Mouse (Mus musculus): ENCODE measurements around the gene Ube3c. TPM values are rescaled to one million over a fixed set of nuclear protein-coding genes. Genes with fewer than 3 reads are reported as not detected.

Ube3c gene
- polyA plus RNA-seq, 1 experiment from 2014 or later = 39.4 TPM

- Histone ChIP-seq H3K9me3 (ENCODE audit: control insufficient read depth, low read length) (no peaks in the 10 kb centered on the region), H3K9ac (ENCODE audit: low read depth, low read length) (no peak overlapping the region), H3K4me1 (ENCODE audit: control insufficient read depth, insufficient read depth, low read length) (no peaks in the 10 kb centered on the region), H3K27me3 (replicated peaks; ENCODE audit: control insufficient read depth, insufficient read depth, low read length) (no peaks in the 10 kb centered on the region), H3K4me3 (ENCODE audit: low read depth, low read length) (no peak overlapping the region), H3K4me2 (ENCODE audit: low read depth, low read length) (no peak overlapping the region), H3K36me3 (ENCODE audit: control insufficient read depth, insufficient read depth, low read length) (no peaks in the 10 kb centered on the region), H3K27ac (replicated peaks; ENCODE audit: low read depth, low read length) (no peak overlapping the region)
- no peak for ATAC-seq (ENCODE audit: low read depth)
- DNase-seq (ENCODE audit: low spot score) = no peak
- WGBS = 84% methylated on average over 4 of the region's 4 CpGs
These were observed 129.5 kb downstream of the Ube3c start for GRCm38 (mm10) chr5:29698493-29698892.

- 69% methylated on average over 2 of the region's 2 CpGs for WGBS
- Histone ChIP-seq H3K9me3 (ENCODE audit: control insufficient read depth, low read length) (no peaks in the 10 kb centered on the region), H3K36me3 (ENCODE audit: control insufficient read depth, insufficient read depth, low read length) (no peaks in the 10 kb centered on the region), H3K4me2 (ENCODE audit: low read depth, low read length) (no peak overlapping the region), H3K9ac (ENCODE audit: low read depth, low read length) (no peak overlapping the region), H3K4me1 (ENCODE audit: control insufficient read depth, insufficient read depth, low read length) (no peaks in the 10 kb centered on the region), H3K4me3 (ENCODE audit: low read depth, low read length) (no peak overlapping the region), H3K27me3 (replicated peaks; ENCODE audit: control insufficient read depth, insufficient read depth, low read length) (no peaks in the 10 kb centered on the region), H3K27ac (replicated peaks; ENCODE audit: low read depth, low read length) (no peak overlapping the region)
- no peak for DNase-seq (ENCODE audit: low spot score)
- ATAC-seq (ENCODE audit: low read depth) = no peak
These were observed 130.6 kb downstream of the Ube3c start for GRCm38 (mm10) chr5:29699520-29700202.

GRCm38 (mm10) chr5:29707241-29707640 lies 138.2 kb downstream of the Ube3c start:
- Histone ChIP-seq H3K9ac (ENCODE audit: low read depth, low read length) (no peak overlapping the region), H3K27me3 (replicated peaks; ENCODE audit: control insufficient read depth, insufficient read depth, low read length) (no peaks in the 10 kb centered on the region), H3K4me2 (ENCODE audit: low read depth, low read length) (no peak overlapping the region), H3K4me3 (ENCODE audit: low read depth, low read length) (no peak overlapping the region), H3K4me1 (ENCODE audit: control insufficient read depth, insufficient read depth, low read length) (peaks cover 4% of the 10 kb centered on the region; the same call in 1 of the 2 replicates), H3K27ac (replicated peaks; ENCODE audit: low read depth, low read length) (no peak overlapping the region), H3K36me3 (ENCODE audit: control insufficient read depth, insufficient read depth, low read length) (no peaks in the 10 kb centered on the region), H3K9me3 (ENCODE audit: control insufficient read depth, low read length) (no peaks in the 10 kb centered on the region)
- WGBS = 79% methylated on average over 4 of the region's 4 CpGs
- no peak for ATAC-seq (ENCODE audit: low read depth)
- no peak for DNase-seq (ENCODE audit: low spot score)

- WGBS = 12% methylated on average over 5 of the region's 5 CpGs
- Histone ChIP-seq H3K9me3 (ENCODE audit: control insufficient read depth, low read length) (no peaks in the 10 kb centered on the region), H3K4me1 (ENCODE audit: control insufficient read depth, insufficient read depth, low read length) (peaks cover 4% of the 10 kb centered on the region; the same call in 1 of the 2 replicates), H3K36me3 (ENCODE audit: control insufficient read depth, insufficient read depth, low read length) (no peaks in the 10 kb centered on the region), H3K27ac (replicated peaks; ENCODE audit: low read depth, low read length) (no peak overlapping the region), H3K27me3 (replicated peaks; ENCODE audit: control insufficient read depth, insufficient read depth, low read length) (no peaks in the 10 kb centered on the region), H3K4me3 (ENCODE audit: low read depth, low read length) (no peak overlapping the region), H3K4me2 (ENCODE audit: low read depth, low read length) (no peak overlapping the region), H3K9ac (ENCODE audit: low read depth, low read length) (no peak overlapping the region)
- peak; percentile 49 for DNase-seq (ENCODE audit: low spot score)
- ATAC-seq (ENCODE audit: low read depth) = peak; percentile 44
These were observed 139.2 kb downstream of the Ube3c start for GRCm38 (mm10) chr5:29708258-29708657.

GRCm38 (mm10) chr5:29711631-29712030 lies 142.6 kb downstream of the Ube3c start:
- Histone ChIP-seq H3K4me2 (ENCODE audit: low read depth, low read length) (no peak overlapping the region), H3K4me3 (ENCODE audit: low read depth, low read length) (no peak overlapping the region), H3K27ac (replicated peaks; ENCODE audit: low read depth, low read length) (no peak overlapping the region), H3K4me1 (ENCODE audit: control insufficient read depth, insufficient read depth, low read length) (peaks cover 4% of the 10 kb centered on the region; the same call in 1 of the 2 replicates), H3K27me3 (replicated peaks; ENCODE audit: control insufficient read depth, insufficient read depth, low read length) (no peaks in the 10 kb centered on the region), H3K9me3 (ENCODE audit: control insufficient read depth, low read length) (no peaks in the 10 kb centered on the region), H3K36me3 (ENCODE audit: control insufficient read depth, insufficient read depth, low read length) (no peaks in the 10 kb centered on the region), H3K9ac (ENCODE audit: low read depth, low read length) (no peak overlapping the region)
- DNase-seq (ENCODE audit: low spot score) (no peak), ATAC-seq (ENCODE audit: low read depth) (no peak)

GRCm38 (mm10) chr5:29712906-29713305 lies 143.9 kb downstream of the Ube3c start:
- Histone ChIP-seq H3K9me3 (ENCODE audit: control insufficient read depth, low read length) (no peaks in the 10 kb centered on the region), H3K27me3 (replicated peaks; ENCODE audit: control insufficient read depth, insufficient read depth, low read length) (no peaks in the 10 kb centered on the region), H3K4me2 (ENCODE audit: low read depth, low read length) (no peak overlapping the region), H3K4me3 (ENCODE audit: low read depth, low read length) (no peak overlapping the region), H3K36me3 (ENCODE audit: control insufficient read depth, insufficient read depth, low read length) (no peaks in the 10 kb centered on the region), H3K9ac (ENCODE audit: low read depth, low read length) (no peak overlapping the region), H3K4me1 (ENCODE audit: control insufficient read depth, insufficient read depth, low read length) (peaks cover 4% of the 10 kb centered on the region; the same call in 1 of the 2 replicates), H3K27ac (replicated peaks; ENCODE audit: low read depth, low read length) (no peak overlapping the region)
- no peak for ATAC-seq (ENCODE audit: low read depth)
- 58% methylated on average over 1 of the region's 1 CpGs for WGBS
- DNase-seq (ENCODE audit: low spot score) = no peak

GRCm38 (mm10) chr5:29721159-29721558 lies 152.1 kb downstream of the Ube3c start:
- DNase-seq (ENCODE audit: low spot score) = no peak
- no peak overlapping the region for H3K4me3 ChIP-seq (ENCODE audit: low read depth, low read length)
- no peaks in the 10 kb centered on the region for H3K9me3 ChIP-seq (ENCODE audit: control insufficient read depth, low read length)
- no peaks in the 10 kb centered on the region for H3K36me3 ChIP-seq (ENCODE audit: control insufficient read depth, insufficient read depth, low read length)
- no peak for ATAC-seq (ENCODE audit: low read depth)
- no peak overlapping the region for H3K27ac ChIP-seq (replicated peaks; ENCODE audit: low read depth, low read length)
- H3K4me1 ChIP-seq (ENCODE audit: control insufficient read depth, insufficient read depth, low read length) = no peaks in the 10 kb centered on the region
- no peaks in the 10 kb centered on the region for H3K27me3 ChIP-seq (replicated peaks; ENCODE audit: control insufficient read depth, insufficient read depth, low read length)
- H3K9ac ChIP-seq (ENCODE audit: low read depth, low read length) = no peak overlapping the region
- no peak overlapping the region for H3K4me2 ChIP-seq (ENCODE audit: low read depth, low read length)
- WGBS = 9% methylated on average over 1 of the region's 1 CpGs

- DNase-seq (ENCODE audit: low spot score) (no peak), ATAC-seq (ENCODE audit: low read depth) (no peak)
- Histone ChIP-seq H3K4me1 (ENCODE audit: control insufficient read depth, insufficient read depth, low read length) (no peaks in the 10 kb centered on the region), H3K9me3 (ENCODE audit: control insufficient read depth, low read length) (no peaks in the 10 kb centered on the region), H3K27me3 (replicated peaks; ENCODE audit: control insufficient read depth, insufficient read depth, low read length) (no peaks in the 10 kb centered on the region), H3K4me2 (ENCODE audit: low read depth, low read length) (no peak overlapping the region), H3K9ac (ENCODE audit: low read depth, low read length) (no peak overlapping the region), H3K27ac (replicated peaks; ENCODE audit: low read depth, low read length) (no peak overlapping the region), H3K36me3 (ENCODE audit: control insufficient read depth, insufficient read depth, low read length) (no peaks in the 10 kb centered on the region), H3K4me3 (ENCODE audit: low read depth, low read length) (no peak overlapping the region)
- 81% methylated on average over 2 of the region's 2 CpGs for WGBS
These were observed 156.3 kb downstream of the Ube3c start for GRCm38 (mm10) chr5:29725369-29725768.

All from embryonic facial prominence, embryonic 14.5 days (tissue).